Comparison of ENCODE assay signal across 16 mouse cellular contexts in the genomic region with DNA sequence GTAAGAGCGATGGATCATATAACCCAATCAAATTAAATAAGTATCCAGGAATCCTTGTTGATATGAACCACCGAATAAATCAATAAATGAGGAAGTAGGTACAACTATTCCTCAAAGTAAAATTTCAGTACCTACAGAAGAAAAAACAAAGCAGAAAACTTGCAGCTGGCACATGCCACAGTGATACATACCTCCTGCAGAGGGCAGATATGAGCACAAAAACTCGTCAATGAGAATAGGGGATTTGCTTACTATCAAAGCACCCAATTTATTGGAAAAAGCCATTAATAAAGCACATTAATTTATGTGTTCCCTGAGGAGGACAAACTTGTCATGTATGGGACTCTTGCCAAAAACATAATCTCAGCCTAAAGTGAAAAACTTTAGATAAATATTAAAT. TPM values are rescaled to one million over a fixed set of nuclear protein-coding genes. Genes with fewer than 3 reads are reported as not detected.
DNase-seq lines count a peak whose midpoint lies in the region; ATAC-seq and TF ChIP-seq lines count a peak whose summit lies in the region.
"Had no signal": no experiment of that assay in that cellular context is flagged by ENCODE, and none has a peak within 500 bp of the region (broad histone marks: within the 10 kb centered on the region; RNA-seq: fewer than 3 reads in every experiment).

No protein-coding gene starts in this region.

- H3K27me3 ChIP-seq in embryonic facial prominence, embryonic 14.5 days (replicated peaks; ENCODE audit: control insufficient read depth, insufficient read depth, low read length) = no peaks in the 10 kb centered on the region
- H3K27me3 ChIP-seq in embryonic facial prominence, embryonic 10.5 days (replicated peaks; ENCODE audit: low read depth, poor library complexity, severe bottlenecking) = no peaks in the 10 kb centered on the region
- no peaks in the 10 kb centered on the region for H3K27me3 ChIP-seq in CH12.LX (replicated peaks)
- H3K27me3 ChIP-seq: intestine, embryonic 15.5 days had no signal

- TF ChIP-seq RAD21 in CH12.LX (IDR thresholded peaks at IDR 0.05; ENCODE audit: low read depth, low read length) = no peak; the same call in 1 of the 2 replicates

- H3K4me3 ChIP-seq in embryonic facial prominence, embryonic 14.5 days (ENCODE audit: low read depth, low read length) = no peak overlapping the region
- H3K4me3 ChIP-seq in embryonic facial prominence, embryonic 10.5 days = no peak overlapping the region
- H3K4me3 ChIP-seq in layer of hippocampus, adult 2 months = no peak overlapping the region
- no peak overlapping the region for H3K4me3 ChIP-seq in CH12.LX (replicated peaks in 1 of 3; ENCODE audit: low read depth in 2 of 3, low read length in 2 of 3, poor library complexity in 1 of 3)
- H3K4me3 ChIP-seq: erythroblast, embryonic 14.5 days; hindbrain, embryonic 10.5 days; intestine, embryonic 15.5 days had no signal

- DNase-seq in embryonic facial prominence, embryonic 14.5 days (ENCODE audit: low spot score) = peak; percentile 4
- no peak for DNase-seq in embryonic facial prominence, embryonic 10.5 days (ENCODE audit: low spot score)
- DNase-seq in layer of hippocampus, adult 2 months (ENCODE audit: low spot score in 2 of 2) = no peak
- DNase-seq in layer of hippocampus, adult 11-12 months (ENCODE audit: low spot score) = no peak
- no peak for DNase-seq in CH12.LX (ENCODE audit: extremely low read depth)
- DNase-seq in induced T-regulatory cell, adult 2 months (ENCODE audit: low read depth) = peak; percentile 19
- DNase-seq in thymus, postnatal 0 days (ENCODE audit: low spot score) = no peak
- DNase-seq: adrenal gland, postnatal 10 days; cerebellum, adult 9-10 months; kidney, postnatal 36 days; thymus, postnatal 36 days had no signal

- TF ChIP-seq EP300 in CH12.LX (IDR thresholded peaks at IDR 0.05; ENCODE audit: low read length) = no peak

- H3K9me3 ChIP-seq in embryonic facial prominence, embryonic 14.5 days (ENCODE audit: control insufficient read depth, low read length) = no peaks in the 10 kb centered on the region
- H3K9me3 ChIP-seq in embryonic facial prominence, embryonic 10.5 days = no peaks in the 10 kb centered on the region
- no peaks in the 10 kb centered on the region for H3K9me3 ChIP-seq in CH12.LX (replicated peaks; ENCODE audit: low read length)
- H3K9me3 ChIP-seq: hindbrain, embryonic 10.5 days; intestine, embryonic 15.5 days had no signal

- H3K4me2 ChIP-seq in embryonic facial prominence, embryonic 14.5 days (ENCODE audit: low read depth, low read length) = no peak overlapping the region
- H3K4me2 ChIP-seq in CH12.LX (ENCODE audit: insufficient read depth, low read depth, poor library complexity, severe bottlenecking) = no peak overlapping the region
- H3K4me2 ChIP-seq: intestine, embryonic 15.5 days had no signal

- ATAC-seq in embryonic facial prominence, embryonic 14.5 days (ENCODE audit: low read depth) = no peak
- ATAC-seq in monocyte, adult 5-6 weeks (replicated peaks; ENCODE audit: insufficient number of reproducible peaks, low FRiP score, low TSS enrichment, poor library complexity, severe bottlenecking) = no peak
- ATAC-seq: intestine, embryonic 15.5 days had no signal

- H3K4me1 ChIP-seq in embryonic facial prominence, embryonic 14.5 days (ENCODE audit: control insufficient read depth, insufficient read depth, low read length) = no peaks in the 10 kb centered on the region
- no peaks in the 10 kb centered on the region for H3K4me1 ChIP-seq in embryonic facial prominence, embryonic 10.5 days
- no peaks in the 10 kb centered on the region for H3K4me1 ChIP-seq in CH12.LX (ENCODE audit: control insufficient read depth in 1 of 2, insufficient read depth in 2 of 2)
- H3K4me1 ChIP-seq: hindbrain, embryonic 10.5 days; intestine, embryonic 15.5 days had no signal

- peaks cover 51% of the 10 kb centered on the region for H3K36me3 ChIP-seq in embryonic facial prominence, embryonic 14.5 days (ENCODE audit: control insufficient read depth, insufficient read depth, low read length)
- H3K36me3 ChIP-seq in embryonic facial prominence, embryonic 10.5 days (replicated peaks) = peaks cover 79% of the 10 kb centered on the region
- H3K36me3 ChIP-seq in CH12.LX (replicated peaks in 1 of 2; ENCODE audit: control insufficient read depth in 1 of 2, insufficient read depth in 1 of 2, low read length in 1 of 2) = peaks cover 26 to 91% of the 10 kb centered on the region in 2 experiments

- 73% methylated on average over 3 of the region's 3 CpGs for WGBS in embryonic facial prominence, embryonic 14.5 days
- WGBS in embryonic facial prominence, embryonic 10.5 days = 82% methylated on average over 3 of the region's 3 CpGs

- H3K9ac ChIP-seq in embryonic facial prominence, embryonic 14.5 days (ENCODE audit: low read depth, low read length) = no peak overlapping the region
- no peak overlapping the region for H3K9ac ChIP-seq in CH12.LX (ENCODE audit: insufficient read depth, low read depth)
- H3K9ac ChIP-seq: intestine, embryonic 15.5 days; liver, embryonic 14.5 days had no signal

- H3K79me2 ChIP-seq in CH12.LX (replicated peaks; ENCODE audit: control insufficient read depth, extremely low read depth, insufficient read depth, poor library complexity, severe bottlenecking) = no peaks in the 10 kb centered on the region

- dilution Hi-C loops in CH12.LX (cut with MboI; ENCODE audit: extremely low pct_ligation_motif_present, extremely low pct_unique_long_range_greater_than_20kb, low sequenced_read_pairs) = no loop called here

- no peak overlapping the region for H3K27ac ChIP-seq in embryonic facial prominence, embryonic 14.5 days (replicated peaks; ENCODE audit: low read depth, low read length)
- no peak overlapping the region for H3K27ac ChIP-seq in embryonic facial prominence, embryonic 10.5 days (replicated peaks)
- no peak overlapping the region for H3K27ac ChIP-seq in layer of hippocampus, adult 2 months
- no peak overlapping the region for H3K27ac ChIP-seq in CH12.LX (ENCODE audit: insufficient read depth, low read depth)
- H3K27ac ChIP-seq: hindbrain, embryonic 10.5 days; intestine, embryonic 15.5 days; liver, embryonic 14.5 days had no signal

- TF ChIP-seq CTCF in layer of hippocampus, adult 2 months (conservative IDR thresholded peaks at IDR 0.05) = peak; percentile 82
- peak in 1 of 2 experiments; percentile 56; a peak in 2 of 4 replicates for TF ChIP-seq CTCF in CH12.LX (conservative IDR thresholded peaks at IDR 0.05 in 1 of 2, IDR thresholded peaks at IDR 0.05 in 1 of 2; ENCODE audit: low read depth in 2 of 2, low read length in 2 of 2)

- no peak for TF ChIP-seq POLR2A in CH12.LX (IDR thresholded peaks at IDR 0.05; ENCODE audit: low read depth, low read length)

- in situ Hi-C loops in CH12.LX (cut with MboI; ENCODE audit: low pct_ligation_motif_present, low pct_unique_long_range_greater_than_20kb, low sequenced_read_pairs) = no loop called here

TF ChIP-seq in CH12.LX, 34 proteins besides CTCF, POLR2A, EP300 and RAD21:
- TF ChIP-seq POLR2AphosphoS2 (IDR thresholded peaks at IDR 0.05; ENCODE audit: low read depth, low read length) (no peak), SMC3 (IDR thresholded peaks at IDR 0.05; ENCODE audit: low read depth, low read length) (peak; percentile 22), PAX5 (IDR thresholded peaks at IDR 0.05; ENCODE audit: low read length) (no peak)
TF ChIP-seq in CH12.LX: peak in this region for 1.

RNA-seq across cellular contexts. Expression of gene Setd3, which starts 29.4 kb away (rescaled TPM):
- 74.3 and 79.8 TPM in 2 replicates for polyA plus RNA-seq in embryonic facial prominence, embryonic 14.5 days (2014; fragmentation: Nextera tagmentation; extraction: Ambion mirVana)
- 79.6 and 81.5 TPM in 2 replicates for polyA plus RNA-seq in embryonic facial prominence, embryonic 10.5 days (2016; fragmentation: Nextera tagmentation; extraction: Ambion mirVana)
- total RNA-seq in layer of hippocampus, adult 2 months (2021) = 100 to 1,000 TPM; 148 to 154 TPM
- total RNA-seq in CH12.LX (2012; rRNA removed) (44.2 and 44.3 TPM in 2 replicates), CH12.LX (2014; rRNA removed) (65.9 and 76.2 TPM in 2 replicates)
- polyA plus RNA-seq in CH12.LX (2012; ENCODE audit: insufficient read length, low read depth) = 55.8 and 60.2 TPM in 2 replicates
- polyA plus RNA-seq in thymus, postnatal 0 days (2015; fragmentation: Nextera tagmentation; extraction: Ambion mirVana) = 82.6 and 83.6 TPM in 2 replicates
- 101 to 135 TPM (median 121 TPM) in 3 replicates for total RNA-seq in monocyte, adult 5-6 weeks (2017)

RNA-seq across cellular contexts. Expression of gene Ccnk, which starts 29.6 kb away (rescaled TPM):
- 5.1 and 5.9 TPM in 2 replicates for polyA plus RNA-seq in embryonic facial prominence, embryonic 14.5 days (2014; fragmentation: Nextera tagmentation; extraction: Ambion mirVana)
- polyA plus RNA-seq in embryonic facial prominence, embryonic 10.5 days (2016; fragmentation: Nextera tagmentation; extraction: Ambion mirVana) = 2.7 and 3.2 TPM in 2 replicates
- 10 to 100 TPM; 29.6 to 30.8 TPM for total RNA-seq in layer of hippocampus, adult 2 months (2021)
- total RNA-seq in CH12.LX (2012; rRNA removed) = 8.3 and 10.1 TPM in 2 replicates
- 5.2 and 9.2 TPM in 2 replicates for total RNA-seq in CH12.LX (2014; rRNA removed)
- 51.1 and 66.8 TPM in 2 replicates for polyA plus RNA-seq in CH12.LX (2012; ENCODE audit: insufficient read length, low read depth)
- 4.0 and 4.7 TPM in 2 replicates for polyA plus RNA-seq in thymus, postnatal 0 days (2015; fragmentation: Nextera tagmentation; extraction: Ambion mirVana)
- 22.4 to 31.4 TPM (median 26.9 TPM) in 3 replicates for total RNA-seq in monocyte, adult 5-6 weeks (2017)

Comparison
In these comparisons a context has a peak if more than half of its experiments do, and no peak if none do; other contexts are left out.
1. DNase-seq: peak in embryonic facial prominence, embryonic 14.5 days (single experiment) and induced T-regulatory cell, adult 2 months (single experiment); none in embryonic facial prominence, embryonic 10.5 days (single experiment), layer of hippocampus, adult 2 months (0 of 2), layer of hippocampus, adult 11-12 months (single experiment), CH12.LX (single experiment) and thymus, postnatal 0 days (single experiment).